Mouse (Mus musculus): Measurements from ENCODE around the gene Actn2. TPM values are rescaled to one million over a fixed set of nuclear protein-coding genes. Genes with fewer than 3 reads are reported as not detected.
A peak's percentile ranks its signal among the peaks of the same experiment; 100 is the strongest.

Actn2 gene
- total and polyA plus RNA-seq, 2 experiments from 2014 or later, result 2.8 TPM

DNA sequence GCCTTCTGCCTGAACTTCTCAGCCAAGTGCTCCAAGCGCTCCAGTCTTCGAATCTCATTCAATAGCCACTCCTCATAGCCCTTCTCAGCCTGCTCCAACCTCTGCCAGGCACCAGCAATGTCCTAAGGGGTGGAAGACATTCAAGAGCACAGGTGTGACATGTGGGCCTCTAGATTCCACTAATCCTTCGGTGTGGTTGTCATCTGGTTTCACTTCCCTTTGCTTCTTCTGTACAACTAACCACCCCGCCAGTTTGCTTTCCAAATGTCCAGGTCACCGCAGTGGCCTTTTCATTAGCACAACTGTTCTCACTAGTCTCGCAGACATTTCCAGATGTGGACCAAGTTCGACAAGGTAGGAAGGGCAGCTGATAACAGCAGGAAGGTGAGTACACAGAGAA lies 49.9 kb downstream of the Actn2 start:
- WGBS, result 96% methylated on average over 7 of the region's 7 CpGs
- Histone ChIP-seq H3K36me3 (ENCODE audit: insufficient read depth, low read length) (no peaks in the 10 kb centered on the region), H3K4me2 (ENCODE audit: low read depth, low read length) (no peak overlapping the region), H3K27ac (no peak overlapping the region), H3K4me3 (ENCODE audit: low read length) (no peak overlapping the region), H3K9me3 (ENCODE audit: low read length) (no peaks in the 10 kb centered on the region), H3K9ac (replicated peaks; ENCODE audit: low read length) (no peak overlapping the region), H3K27me3 (ENCODE audit: insufficient read depth, low read length) (no peaks in the 10 kb centered on the region), H3K4me1 (ENCODE audit: insufficient read depth, low read length) (no peaks in the 10 kb centered on the region)
- TF ChIP-seq CTCF (IDR thresholded peaks at IDR 0.05; ENCODE audit: low read depth), result no peak
- ATAC-seq (no peak), DNase-seq (ENCODE audit: low spot score) (no peak)

DNA sequence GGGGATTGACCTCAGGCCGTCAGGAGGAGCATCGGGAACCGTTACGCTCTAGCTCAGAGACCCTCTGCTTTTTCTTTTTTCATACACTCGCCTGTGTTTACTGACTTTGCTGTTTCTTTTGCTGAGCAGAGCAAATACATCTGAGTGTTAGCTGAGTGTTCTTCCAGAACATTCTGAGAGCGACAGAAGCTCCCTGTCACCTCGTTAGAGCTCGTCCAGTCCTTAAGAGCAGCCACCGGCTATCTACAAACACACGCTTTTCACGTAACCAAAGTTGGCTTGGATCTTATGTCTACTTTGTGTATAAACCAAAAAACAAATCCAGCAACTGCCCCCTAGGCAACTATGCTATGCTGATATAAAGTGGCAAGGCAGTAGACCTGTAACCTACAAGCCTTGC lies 56.0 kb downstream of the Actn2 start:
- Histone ChIP-seq H3K4me2 (ENCODE audit: low read depth, low read length) (no peak overlapping the region), H3K27me3 (ENCODE audit: insufficient read depth, low read length) (no peaks in the 10 kb centered on the region), H3K27ac (no peak overlapping the region), H3K9ac (replicated peaks; ENCODE audit: low read length) (no peak overlapping the region), H3K9me3 (ENCODE audit: low read length) (no peaks in the 10 kb centered on the region), H3K4me3 (ENCODE audit: low read length) (no peak overlapping the region), H3K4me1 (ENCODE audit: insufficient read depth, low read length) (no peaks in the 10 kb centered on the region), H3K36me3 (ENCODE audit: insufficient read depth, low read length) (no peaks in the 10 kb centered on the region)
- WGBS, result 95% methylated on average over 11 of the region's 11 CpGs
- TF ChIP-seq CTCF (IDR thresholded peaks at IDR 0.05; ENCODE audit: low read depth), result no peak
- ATAC-seq, result no peak
- no peak for DNase-seq (ENCODE audit: low spot score)

DNA sequence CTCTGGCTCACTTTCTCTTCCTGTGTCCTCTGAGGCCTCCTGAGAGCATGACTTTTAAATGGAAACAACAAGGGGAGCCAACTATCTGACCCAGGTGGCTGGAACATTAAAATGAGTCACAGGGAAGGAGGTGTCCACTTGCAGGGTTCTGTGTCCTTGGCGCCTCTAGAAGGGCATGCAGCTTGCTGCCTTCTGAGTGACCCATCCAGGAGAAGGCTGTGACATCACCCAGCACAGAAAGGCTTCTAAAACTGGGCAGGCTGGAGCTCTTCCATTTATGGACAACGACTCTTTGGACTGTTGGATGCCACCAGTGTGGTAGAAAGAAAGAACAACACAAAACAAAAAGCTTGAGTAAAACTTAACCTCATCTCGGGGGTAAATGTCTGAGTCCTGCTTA lies 56.7 kb downstream of the Actn2 start:
- ATAC-seq (no peak), DNase-seq (ENCODE audit: low spot score) (no peak)
- H3K36me3 ChIP-seq (ENCODE audit: insufficient read depth, low read length), result no peaks in the 10 kb centered on the region
- H3K27ac ChIP-seq, result no peak overlapping the region
- no peaks in the 10 kb centered on the region for H3K9me3 ChIP-seq (ENCODE audit: low read length)
- WGBS, result 87% methylated on average over 3 of the region's 3 CpGs
- no peak overlapping the region for H3K4me3 ChIP-seq (ENCODE audit: low read length)
- H3K4me1 ChIP-seq (ENCODE audit: insufficient read depth, low read length), result no peaks in the 10 kb centered on the region
- H3K4me2 ChIP-seq (ENCODE audit: low read depth, low read length), result no peak overlapping the region
- TF ChIP-seq CTCF (IDR thresholded peaks at IDR 0.05; ENCODE audit: low read depth), result no peak
- no peak overlapping the region for H3K9ac ChIP-seq (replicated peaks; ENCODE audit: low read length)
- no peaks in the 10 kb centered on the region for H3K27me3 ChIP-seq (ENCODE audit: insufficient read depth, low read length)

DNA sequence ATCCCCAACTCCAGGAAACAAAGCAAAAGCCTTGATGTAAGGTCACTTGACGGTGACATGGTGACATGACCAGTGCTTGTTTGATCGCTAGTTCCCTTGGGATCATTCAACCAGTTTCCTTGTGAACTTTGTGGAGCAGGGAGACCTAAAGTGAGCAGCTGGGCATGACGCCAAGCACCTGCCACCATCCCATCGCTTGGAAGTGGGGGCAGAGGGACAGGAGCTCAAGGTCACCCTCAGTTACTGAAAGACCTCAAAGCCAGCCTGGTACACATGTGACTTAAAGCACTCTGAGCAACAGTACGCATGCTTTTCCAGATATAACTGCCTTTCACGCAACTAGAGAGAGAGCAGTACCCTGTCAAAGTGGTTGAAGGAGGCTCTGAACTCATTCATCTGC lies 65.8 kb downstream of the Actn2 start:
- ATAC-seq, result no peak
- Histone ChIP-seq H3K4me3 (ENCODE audit: low read length) (no peak overlapping the region), H3K9ac (replicated peaks; ENCODE audit: low read length) (no peak overlapping the region), H3K4me2 (ENCODE audit: low read depth, low read length) (no peak overlapping the region), H3K36me3 (ENCODE audit: insufficient read depth, low read length) (no peaks in the 10 kb centered on the region), H3K9me3 (ENCODE audit: low read length) (no peaks in the 10 kb centered on the region), H3K27ac (no peak overlapping the region), H3K27me3 (ENCODE audit: insufficient read depth, low read length) (no peaks in the 10 kb centered on the region), H3K4me1 (ENCODE audit: insufficient read depth, low read length) (no peaks in the 10 kb centered on the region)
- DNase-seq (ENCODE audit: low spot score), result no peak
- no peak for TF ChIP-seq CTCF (IDR thresholded peaks at IDR 0.05; ENCODE audit: low read depth)
- WGBS, result 65% methylated on average over 6 of the region's 6 CpGs

DNA sequence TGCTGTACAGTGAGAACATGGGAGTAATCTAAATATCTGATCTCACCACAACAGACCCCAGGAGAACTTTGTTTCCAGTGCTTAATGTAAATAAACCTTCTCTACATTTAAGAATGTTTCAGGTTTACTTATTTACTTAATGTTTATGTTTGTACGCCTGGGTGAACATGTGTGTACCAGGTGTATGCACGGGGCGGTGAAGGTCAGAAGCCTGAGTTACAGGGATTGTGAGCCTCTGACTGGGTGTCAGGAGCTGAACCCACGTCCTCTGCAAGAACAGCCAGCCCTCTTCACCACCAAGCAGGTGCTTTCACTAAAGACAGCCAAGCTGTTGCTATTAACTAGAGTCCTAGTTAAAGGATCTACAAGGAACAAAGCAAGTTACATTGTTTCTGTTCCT lies 66.3 kb downstream of the Actn2 start:
- WGBS, result 87% methylated on average over 4 of the region's 4 CpGs
- TF ChIP-seq CTCF (IDR thresholded peaks at IDR 0.05; ENCODE audit: low read depth), result no peak
- ATAC-seq (no peak), DNase-seq (ENCODE audit: low spot score) (no peak)
- Histone ChIP-seq H3K4me3 (ENCODE audit: low read length) (no peak overlapping the region), H3K4me1 (ENCODE audit: insufficient read depth, low read length) (no peaks in the 10 kb centered on the region), H3K27me3 (ENCODE audit: insufficient read depth, low read length) (no peaks in the 10 kb centered on the region), H3K27ac (no peak overlapping the region), H3K9me3 (ENCODE audit: low read length) (no peaks in the 10 kb centered on the region), H3K9ac (replicated peaks; ENCODE audit: low read length) (no peak overlapping the region), H3K36me3 (ENCODE audit: insufficient read depth, low read length) (no peaks in the 10 kb centered on the region), H3K4me2 (ENCODE audit: low read depth, low read length) (no peak overlapping the region)

DNA sequence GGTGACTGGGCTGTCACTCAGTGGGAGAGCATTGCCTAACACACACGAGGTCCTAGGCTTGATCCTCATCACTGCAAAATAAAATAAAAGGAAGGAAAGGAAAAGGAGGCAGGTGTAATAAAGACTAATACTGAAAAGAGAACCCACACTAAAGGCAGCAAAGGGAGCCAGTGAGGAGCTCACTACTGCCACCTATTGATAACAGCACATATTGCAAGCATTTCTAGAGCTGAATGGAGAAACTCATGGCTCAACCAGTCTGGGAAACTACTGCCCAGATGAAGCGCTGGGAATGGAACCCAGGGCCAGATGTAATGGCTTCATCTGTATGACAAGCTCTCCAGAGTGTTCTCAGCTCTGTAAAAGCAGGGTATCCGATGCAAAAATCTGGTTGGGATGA lies 67.6 kb downstream of the Actn2 start:
- DNase-seq (ENCODE audit: low spot score), result peak; percentile 58
- H3K9me3 ChIP-seq (ENCODE audit: low read length), result no peaks in the 10 kb centered on the region

DNA sequence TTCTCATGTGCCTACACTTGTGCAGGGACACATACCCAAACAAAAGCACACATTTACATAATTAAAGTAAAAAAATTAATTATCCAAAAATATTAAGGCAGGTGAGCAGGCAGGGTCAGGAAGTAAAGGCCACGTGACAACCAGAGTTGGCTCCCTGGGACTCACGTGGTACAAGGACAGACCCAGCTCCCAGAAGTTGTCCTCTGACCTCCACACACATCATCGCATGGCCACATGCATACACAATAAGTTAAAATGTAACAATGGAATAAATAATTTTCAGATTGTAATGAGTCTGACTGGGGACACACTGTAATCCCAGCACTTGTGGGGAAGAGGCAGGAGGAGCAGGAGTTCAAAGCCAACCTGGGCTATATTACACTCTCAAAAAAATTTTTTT lies 72.6 kb downstream of the Actn2 start:
- DNase-seq (ENCODE audit: low spot score) (no peak), ATAC-seq (no peak)
- no peaks in the 10 kb centered on the region for H3K36me3 ChIP-seq (ENCODE audit: insufficient read depth, low read length)
- no peak overlapping the region for H3K4me3 ChIP-seq (ENCODE audit: low read length)
- no peak overlapping the region for H3K27ac ChIP-seq
- no peaks in the 10 kb centered on the region for H3K9me3 ChIP-seq (ENCODE audit: low read length)
- H3K27me3 ChIP-seq (ENCODE audit: insufficient read depth, low read length), result no peaks in the 10 kb centered on the region
- no peak overlapping the region for H3K4me2 ChIP-seq (ENCODE audit: low read depth, low read length)
- TF ChIP-seq CTCF (IDR thresholded peaks at IDR 0.05; ENCODE audit: low read depth), result no peak
- H3K9ac ChIP-seq (replicated peaks; ENCODE audit: low read length), result no peak overlapping the region
- no peaks in the 10 kb centered on the region for H3K4me1 ChIP-seq (ENCODE audit: insufficient read depth, low read length)
- 96% methylated on average over 3 of the region's 3 CpGs for WGBS

More for the DNA sequence above, 67.6 kb downstream of the Actn2 start:
- Histone ChIP-seq H3K27me3 (ENCODE audit: insufficient read depth, low read length) (no peaks in the 10 kb centered on the region), H3K9ac (replicated peaks; ENCODE audit: low read length) (no peak overlapping the region), H3K36me3 (ENCODE audit: insufficient read depth, low read length) (no peaks in the 10 kb centered on the region), H3K4me2 (ENCODE audit: low read depth, low read length) (no peak overlapping the region), H3K27ac (no peak overlapping the region), H3K4me3 (ENCODE audit: low read length) (no peak overlapping the region), H3K4me1 (ENCODE audit: insufficient read depth, low read length) (no peaks in the 10 kb centered on the region)
- 49% methylated on average over 3 of the region's 3 CpGs for WGBS
- peak; percentile 74 for TF ChIP-seq CTCF (IDR thresholded peaks at IDR 0.05; ENCODE audit: low read depth)
- ATAC-seq, result peak; percentile 53; the same call in 1 of the 2 replicates
